Mouse (Mus musculus) limb, embryonic 14.5 days (tissue): ENCODE results near the gene Bloc1s1. TPM values are rescaled to one million over a fixed set of nuclear protein-coding genes. Genes with fewer than 3 reads are reported as not detected.

Source experiments
- ATAC-seq: fragments of 200-750 bp; cut with Nextera tagmentation; 2 replicates; pipeline ENCODE4 v1.8.0; 2017; ENCODE audit warnings: low read depth, moderate number of reproducible peaks, moderate TSS enrichment; ENCODE audit not compliant: low FRiP score
- DNase-seq: peaks from one replicate; pipeline ENCODE4 v3.0.0-alpha.2; 2015; ENCODE audit warnings: low spot score
- H3K27ac ChIP-seq: fragments of 300-500 bp; sonication (generic); replicated peaks from 2 replicates; pipeline ENCODE4 v1.5.1; 2014; ENCODE audit warnings: low read depth, mild to moderate bottlenecking, low read length, moderate library complexity, mixed read lengths
- H3K27me3 ChIP-seq: fragments of 300-500 bp; sonication (generic); 2 replicates; pipeline ENCODE4 v1.6.1; 2014; ENCODE audit warnings: low read length, mixed read lengths; ENCODE audit not compliant: control insufficient read depth, insufficient read depth
- H3K36me3 ChIP-seq: fragments of 300-500 bp; sonication (generic); 2 replicates; pipeline ENCODE4 v1.6.1; 2014; ENCODE audit warnings: mild to moderate bottlenecking, low read length, moderate library complexity, mixed read lengths; ENCODE audit not compliant: control insufficient read depth, insufficient read depth
- H3K4me1 ChIP-seq: fragments of 300-500 bp; sonication (generic); 2 replicates; pipeline ENCODE4 v1.6.1; 2014; ENCODE audit warnings: antibody characterized with exemption, low read length, mixed read lengths; ENCODE audit not compliant: control insufficient read depth, insufficient read depth
- H3K4me2 ChIP-seq: fragments of 300-500 bp; sonication (generic); replicated peaks from 2 replicates; pipeline ENCODE4 v1.6.1; 2014; ENCODE audit warnings: low read depth, mild to moderate bottlenecking, low read length, moderate library complexity; ENCODE audit not compliant: severe bottlenecking
- H3K4me3 ChIP-seq: fragments of 300-500 bp; sonication (generic); replicated peaks from 2 replicates; pipeline ENCODE4 v1.5.1; 2014; ENCODE audit warnings: low read length
- H3K9ac ChIP-seq: fragments of 300-500 bp; sonication (generic); 2 replicates; pipeline ENCODE4 v1.6.1; 2014; ENCODE audit warnings: mild to moderate bottlenecking, low read depth, low read length, moderate library complexity; ENCODE audit not compliant: severe bottlenecking
- H3K9me3 ChIP-seq: fragments of 300-500 bp; sonication (generic); 2 replicates; pipeline ENCODE4 v1.6.1; 2016; ENCODE audit warnings: low read length; ENCODE audit not compliant: control insufficient read depth
- POLR2A ChIP-seq: fragments of 200-500 bp; IDR thresholded peaks from 2 replicates; pipeline ENCODE4 v1.8.0; 2012; ENCODE audit warnings: inconsistent platforms, mild to moderate bottlenecking, moderate library complexity, borderline replicate concordance; ENCODE audit not compliant: insufficient read depth, insufficient read length; ENCODE audit errors: extremely low read depth
- WGBS: fragments of 180-500 bp; shearing (Covaris S2); extraction: QIAGEN DNeasy Blood & Tissue Kit; methylation state at CpG from one replicate; pipeline ENCODE4 v1.1.7; 2014; 5-methylcytosine and 5-hydroxymethylcytosine counted together
- polyA plus RNA-seq, 2 experiments: library from polyadenylated mRNA; depleted of rRNA in 1 of 2; stranded (reverse) in 1 of 2; unstranded in 1 of 2; fragments of >200 nt; fragmentation: Nextera tagmentation in 1 of 2; extraction: Ambion mirVana in 1 of 2; gene quantifications; 2 replicates each; pipeline versions ENCODE4 v1.2.1 to v1.2.3; 2012 to 2014

Bloc1s1 gene
- polyA plus RNA-seq, 2 experiments = 262 to 285 TPM

DNA sequence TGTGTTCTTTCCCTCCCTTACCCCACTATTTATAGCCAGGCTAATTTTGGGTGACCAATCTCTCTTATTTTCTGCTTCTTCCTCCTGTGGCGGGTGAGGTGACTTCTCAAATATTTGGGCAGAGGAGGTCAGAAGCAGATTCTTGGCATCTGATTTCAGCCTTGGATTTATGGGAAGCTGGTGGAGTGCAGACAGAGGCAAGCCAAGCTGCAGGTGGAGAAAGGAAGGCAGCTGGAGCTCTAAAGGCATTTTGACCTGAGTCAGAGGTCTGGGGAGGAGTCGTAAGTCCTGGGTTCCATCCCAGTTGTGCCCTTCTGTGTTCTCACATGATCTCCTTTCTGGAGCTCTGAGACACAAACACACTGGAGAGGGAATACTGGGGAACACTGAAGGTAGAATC, 7.6 kb upstream of the Bloc1s1 start:
- Histone ChIP-seq H3K27me3 (peaks cover 40% of the 10 kb centered on the region), H3K9me3 (no peaks in the 10 kb centered on the region), H3K27ac (no peak overlapping the region), H3K4me2 (no peak overlapping the region), H3K4me3 (no peak overlapping the region), H3K36me3 (no peaks in the 10 kb centered on the region), H3K4me1 (peaks cover 3% of the 10 kb centered on the region; the same call in 1 of the 2 replicates), H3K9ac (no peak overlapping the region)
- 51% methylated on average over 2 of the region's 2 CpGs for WGBS
- DNase-seq = no peak
- ATAC-seq = no peak
- no peak for TF ChIP-seq POLR2A

DNA sequence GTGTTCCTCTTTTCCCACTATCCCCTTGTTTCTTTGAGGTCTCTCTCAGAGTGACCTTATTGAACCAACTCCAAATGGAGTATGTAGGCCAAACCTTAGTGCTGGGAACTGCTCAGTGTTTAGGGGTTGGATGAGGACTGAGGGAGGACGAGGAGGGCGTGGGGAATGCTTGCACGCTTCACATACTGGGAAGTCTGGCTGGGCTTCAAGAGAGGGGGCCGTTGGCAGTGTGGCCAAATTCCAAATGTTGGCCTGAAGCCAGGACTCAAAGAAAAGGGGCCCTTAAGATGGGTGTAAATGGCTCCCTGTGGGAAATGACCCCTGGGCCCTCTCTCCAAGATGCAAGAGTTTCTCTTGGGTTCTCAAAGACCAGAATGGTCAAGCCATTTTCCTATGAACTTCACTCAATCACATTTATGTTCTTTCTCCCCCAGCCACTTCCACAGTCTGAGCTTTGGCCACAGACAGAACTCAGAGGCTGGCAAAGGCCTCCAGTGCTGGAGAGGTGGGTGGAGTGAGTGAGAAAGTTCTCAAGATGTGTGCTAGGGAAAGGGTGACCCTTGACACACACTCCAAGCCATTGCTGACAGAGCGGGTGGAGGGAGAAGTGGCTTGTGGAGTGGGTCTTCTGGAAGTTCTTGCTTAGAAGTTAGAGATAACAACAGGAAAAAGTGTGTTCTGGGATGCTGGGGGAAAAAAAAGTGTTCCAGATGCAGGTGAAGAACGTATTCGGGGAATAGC, 6.0 kb upstream of the Bloc1s1 start:
- no peak for DNase-seq
- Histone ChIP-seq H3K27me3 (peaks cover 27% of the 10 kb centered on the region), H3K27ac (no peak overlapping the region), H3K9ac (no peak overlapping the region), H3K36me3 (no peaks in the 10 kb centered on the region), H3K4me3 (no peak overlapping the region), H3K4me1 (peaks cover 3% of the 10 kb centered on the region; the same call in 1 of the 2 replicates), H3K9me3 (no peaks in the 10 kb centered on the region), H3K4me2 (no peak overlapping the region)
- 58% methylated on average over 7 of the region's 7 CpGs for WGBS
- ATAC-seq = no peak
- TF ChIP-seq POLR2A = no peak

DNA sequence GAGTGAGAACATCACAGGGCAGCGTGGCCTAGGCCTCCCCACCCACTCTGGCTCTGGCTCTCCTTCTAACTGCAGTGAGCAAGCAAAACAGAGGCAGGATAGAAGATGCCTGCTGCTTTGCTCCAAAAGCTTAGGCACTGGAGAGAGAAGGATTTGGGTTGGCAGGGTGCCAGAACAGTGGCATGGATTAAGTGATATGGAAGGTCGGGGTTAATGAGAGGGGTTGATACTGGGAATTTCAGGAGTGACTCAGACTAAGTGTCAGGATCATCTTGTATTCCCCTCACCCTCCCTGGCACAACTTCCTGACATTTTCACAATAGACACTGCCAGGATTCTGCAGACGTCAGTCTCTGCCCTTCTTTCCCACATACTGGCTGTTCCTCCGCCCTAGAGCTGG, 4.5 kb upstream of the Bloc1s1 start:
- Histone ChIP-seq H3K27ac (no peak overlapping the region), H3K4me2 (no peak overlapping the region), H3K27me3 (peaks cover 12% of the 10 kb centered on the region), H3K36me3 (no peaks in the 10 kb centered on the region), H3K4me3 (no peak overlapping the region), H3K9me3 (no peaks in the 10 kb centered on the region), H3K4me1 (peaks cover 7% of the 10 kb centered on the region), H3K9ac (no peak overlapping the region)
- no peak for DNase-seq
- no peak for ATAC-seq
- TF ChIP-seq POLR2A = no peak
- 31% methylated on average over 4 of the region's 4 CpGs for WGBS

DNA sequence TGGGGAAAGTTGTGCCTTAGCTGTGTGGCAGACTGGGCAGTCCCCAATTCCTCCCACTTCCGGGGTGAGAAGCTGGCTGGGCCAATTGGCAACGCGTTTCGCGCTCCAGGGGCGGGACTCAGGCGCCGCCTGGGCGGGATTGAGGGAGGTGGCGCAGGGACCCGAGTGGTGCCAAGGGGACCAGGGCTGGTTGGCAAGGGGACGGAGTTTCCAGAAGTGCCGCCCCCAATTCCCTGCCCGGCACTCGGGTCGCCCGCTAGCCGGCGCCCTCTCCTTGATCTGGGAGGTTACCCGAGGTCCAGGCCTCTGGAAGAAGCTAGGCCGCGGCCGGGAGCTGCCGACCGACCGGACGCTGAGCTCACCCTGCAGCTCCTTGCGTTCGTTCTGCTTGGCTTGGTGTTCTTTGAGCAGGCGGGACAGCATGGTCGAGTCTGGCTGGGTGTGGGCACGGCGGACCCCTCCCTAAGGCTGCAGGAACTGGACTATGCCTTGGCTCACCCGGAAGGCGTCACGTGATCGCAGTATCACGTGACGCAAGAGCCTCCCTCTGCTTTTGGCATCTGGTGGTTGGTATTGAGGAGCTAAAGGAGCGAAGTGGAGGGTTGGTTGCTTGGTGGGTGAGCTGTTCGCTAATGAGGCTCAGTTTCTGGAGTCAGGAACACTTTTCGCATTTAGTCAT, 683 bp downstream of the Bloc1s1 start:
- peaks cover 7% of the 10 kb centered on the region; the same call in 1 of the 2 replicates for H3K36me3 ChIP-seq
- WGBS = 1% methylated on average over 33 of the region's 42 CpGs
- H3K4me3 ChIP-seq = peak overlapping the region; percentile 71
- ATAC-seq (peak; percentile 91), DNase-seq (peak; percentile 92)
- H3K27me3 ChIP-seq = no peaks in the 10 kb centered on the region
- H3K4me2 ChIP-seq = peak overlapping the region; percentile 46
- peaks cover 22% of the 10 kb centered on the region for H3K4me1 ChIP-seq
- peak; percentile 48; the same call in 1 of the 2 replicates for TF ChIP-seq POLR2A
- peak overlapping the region; percentile 64 for H3K9ac ChIP-seq
- H3K27ac ChIP-seq = peak overlapping the region; percentile 80
- no peaks in the 10 kb centered on the region for H3K9me3 ChIP-seq

DNA sequence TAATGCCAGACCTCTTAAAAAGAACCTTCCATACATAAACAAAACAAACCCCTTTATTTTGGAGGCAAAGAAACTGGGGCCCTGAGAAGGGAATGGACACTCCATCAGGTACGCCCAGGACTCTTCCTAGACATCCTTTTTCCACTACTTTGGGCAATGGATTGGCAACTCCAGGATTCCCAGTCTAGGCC, 1.1 kb downstream of the Bloc1s1 start, which contains the start of gene Rdh5:
Gene Rdh5 (minus strand): TSS at position 67 of the 191 bp plus-strand sequence.
- peak within 1 kb of the TSS; percentile 71 for H3K4me3 ChIP-seq
- peak within 1 kb of the TSS; percentile 46 for H3K4me2 ChIP-seq
- no peaks in the 10 kb centered on the region for H3K27me3 ChIP-seq
- peaks cover 11% of the 10 kb centered on the region for H3K36me3 ChIP-seq
- DNase-seq (no peak), ATAC-seq (no peak)
- H3K27ac ChIP-seq = peak within 1 kb of the TSS; percentile 80
- H3K9me3 ChIP-seq = no peaks in the 10 kb centered on the region
- TF ChIP-seq POLR2A = no peak
- H3K4me1 ChIP-seq = peaks cover 22% of the 10 kb centered on the region
- WGBS = 18% methylated on average over 1 of the region's 1 CpGs
- peak within 1 kb of the TSS; percentile 64 for H3K9ac ChIP-seq
